Mouse (Mus musculus) adipocyte (in vitro differentiated cells): ENCODE measurements around the gene Pigf.

Experiments used
- DNase-seq: peaks from one replicate; pipeline ENCODE4 v3.0.0-alpha.2; 2016; ENCODE audit warnings: low spot score

The Pigf gene

GRCm38 (mm10) chr17:87036141-87037073 lies 11.2 kb upstream of the Pigf start:
- peak; percentile 79 for DNase-seq

GRCm38 (mm10) chr17:87024491-87025242 lies 539 bp downstream of the Pigf start:
- no peak for DNase-seq

- DNase-seq: no peak
Measured at GRCm38 (mm10) chr17:87019692-87020091, 5.5 kb downstream of the Pigf start.

- DNase-seq: no peak
Measured at GRCm38 (mm10) chr17:87011301-87012019, 13.7 kb downstream of the Pigf start.

- DNase-seq: no peak
Measured at GRCm38 (mm10) chr17:87008950-87009349, 16.3 kb downstream of the Pigf start.

- DNase-seq: no peak
Measured at GRCm38 (mm10) chr17:86997323-86997722, 27.9 kb downstream of the Pigf start.

GRCm38 (mm10) chr17:86991306-86991705 lies 33.9 kb downstream of the Pigf start:
- no peak for DNase-seq

GRCm38 (mm10) chr17:86988601-86989184 lies 36.5 kb downstream of the Pigf start:
- DNase-seq: no peak

GRCm38 (mm10) chr17:86988161-86988560 lies 37.0 kb downstream of the Pigf start:
- DNase-seq: no peak

GRCm38 (mm10) chr17:86986449-86987138 lies 38.6 kb downstream of the Pigf start:
- DNase-seq: peak; percentile 48

GRCm38 (mm10) chr17:86982497-86982896 lies 42.7 kb downstream of the Pigf start:
- no peak for DNase-seq

GRCm38 (mm10) chr17:86981701-86982100 lies 43.5 kb downstream of the Pigf start:
- DNase-seq: no peak

GRCm38 (mm10) chr17:86981205-86981604 lies 44.0 kb downstream of the Pigf start:
- no peak for DNase-seq

GRCm38 (mm10) chr17:86978496-86978895 lies 46.7 kb downstream of the Pigf start:
- no peak for DNase-seq

GRCm38 (mm10) chr17:86976387-86976786 lies 48.8 kb downstream of the Pigf start:
- DNase-seq: no peak

GRCm38 (mm10) chr17:86973097-86973496 lies 52.1 kb downstream of the Pigf start:
- DNase-seq: peak; percentile 40

GRCm38 (mm10) chr17:86971860-86972259 lies 53.3 kb downstream of the Pigf start:
- no peak for DNase-seq

GRCm38 (mm10) chr17:86971036-86971435 lies 54.2 kb downstream of the Pigf start:
- DNase-seq: no peak

- no peak for DNase-seq
Measured at GRCm38 (mm10) chr17:86970026-86970750, 55.0 kb downstream of the Pigf start.

GRCm38 (mm10) chr17:86969582-86969981 lies 55.6 kb downstream of the Pigf start:
- DNase-seq: no peak

- DNase-seq: no peak
Measured at GRCm38 (mm10) chr17:86968581-86968980, 56.6 kb downstream of the Pigf start.
